Comparison of ENCODE assay signal across 8 mouse cellular contexts in genomic region chr9:47529182-47529581, GRCm38 (mm10). TPM values are rescaled to one million over a fixed set of nuclear protein-coding genes. Genes with fewer than 3 reads are reported as not detected.
DNase-seq lines count a peak whose midpoint lies in the region; ATAC-seq and TF ChIP-seq lines count a peak whose summit lies in the region.

No protein-coding gene starts in this region.

- no peak overlapping the region for H3K27ac ChIP-seq in kidney, adult 2 months (ENCODE audit: insufficient read depth, low read depth, low read length)
- H3K27ac ChIP-seq in hindbrain, embryonic 15.5 days (replicated peaks) = peak overlapping the region; percentile 90
- peak overlapping the region; percentile 90; the same call in 1 of the 2 replicates for H3K27ac ChIP-seq in midbrain, embryonic 14.5 days (replicated peaks; ENCODE audit: low read depth, low read length)

- no peak for TF ChIP-seq CTCF in kidney, adult 2 months (conservative IDR thresholded peaks at IDR 0.05; ENCODE audit: insufficient read depth, insufficient read length, low read depth, low read length)

- peak; percentile 3 for DNase-seq in kidney, adult 2 months
- no peak for DNase-seq in kidney, adult 18-20 months
- DNase-seq in embryo, embryonic 10.5 days (ENCODE audit: low spot score) = peak; percentile 36
- peak; percentile 37 for DNase-seq in midbrain, embryonic 14.5 days
- DNase-seq in layer of hippocampus, postnatal 14 days (ENCODE audit: low spot score in 2 of 2) = no peak
- DNase-seq in left cerebral cortex, adult 8-10 months (ENCODE audit: low spot score in 2 of 2) = no peak
- no peak for DNase-seq in thymus, postnatal 10 days (ENCODE audit: low spot score in 2 of 2)

- H3K4me1 ChIP-seq in kidney, adult 2 months (ENCODE audit: control insufficient read depth, insufficient read depth, low read length) = no peaks in the 10 kb centered on the region
- H3K4me1 ChIP-seq in hindbrain, embryonic 15.5 days (replicated peaks) = peaks cover 18% of the 10 kb centered on the region
- peaks cover 25% of the 10 kb centered on the region; the same call in 1 of the 2 replicates for H3K4me1 ChIP-seq in midbrain, embryonic 14.5 days (ENCODE audit: control insufficient read depth, insufficient read depth, low read length)

- H3K36me3 ChIP-seq in kidney, adult 2 months (ENCODE audit: control insufficient read depth, insufficient read depth, low read length) = no peaks in the 10 kb centered on the region
- no peaks in the 10 kb centered on the region for H3K36me3 ChIP-seq in hindbrain, embryonic 15.5 days
- H3K36me3 ChIP-seq in midbrain, embryonic 14.5 days (ENCODE audit: control insufficient read depth, insufficient read depth, low read length) = no peaks in the 10 kb centered on the region

- H3K9ac ChIP-seq in hindbrain, embryonic 15.5 days = peak overlapping the region; percentile 63
- no peak overlapping the region for H3K9ac ChIP-seq in midbrain, embryonic 14.5 days (replicated peaks; ENCODE audit: low read length)

- H3K4me3 ChIP-seq in kidney, adult 2 months (ENCODE audit: insufficient read depth, low read depth, low read length) = no peak overlapping the region
- H3K4me3 ChIP-seq in hindbrain, embryonic 15.5 days = peak overlapping the region; percentile 81
- peak overlapping the region; percentile 80 for H3K4me3 ChIP-seq in midbrain, embryonic 14.5 days (replicated peaks; ENCODE audit: low read depth, low read length)

- 15% methylated on average over 11 of the region's 11 CpGs for WGBS in kidney, adult 2 months
- WGBS in hindbrain, embryonic 15.5 days = 3% methylated on average over 11 of the region's 11 CpGs
- WGBS in midbrain, embryonic 14.5 days = 3% methylated on average over 11 of the region's 11 CpGs

- TF ChIP-seq POLR2A in kidney, adult 2 months (IDR thresholded peaks at IDR 0.05; ENCODE audit: low read depth, low read length) = no peak

- H3K9me3 ChIP-seq in hindbrain, embryonic 15.5 days = no peaks in the 10 kb centered on the region
- no peaks in the 10 kb centered on the region for H3K9me3 ChIP-seq in midbrain, embryonic 14.5 days (ENCODE audit: control insufficient read depth, low read length)

- peaks cover 2% of the 10 kb centered on the region for H3K27me3 ChIP-seq in kidney, adult 2 months (replicated peaks; ENCODE audit: control insufficient read depth, insufficient read depth, low read length)
- peaks cover 7% of the 10 kb centered on the region; the same call in 1 of the 2 replicates for H3K27me3 ChIP-seq in hindbrain, embryonic 15.5 days
- H3K27me3 ChIP-seq in midbrain, embryonic 14.5 days (ENCODE audit: control insufficient read depth, insufficient read depth, low read length) = peaks cover 3% of the 10 kb centered on the region; the same call in 1 of the 2 replicates

- peak overlapping the region; percentile 65 for H3K4me2 ChIP-seq in hindbrain, embryonic 15.5 days
- H3K4me2 ChIP-seq in midbrain, embryonic 14.5 days (ENCODE audit: low read length) = peak overlapping the region; percentile 85

- no peak for ATAC-seq in hindbrain, embryonic 15.5 days (ENCODE audit: low FRiP score, low read depth)
- no peak for ATAC-seq in midbrain, embryonic 14.5 days (ENCODE audit: low FRiP score, low TSS enrichment)

RNA-seq across cellular contexts. Expression of gene Cadm1, which starts 0.8 kb away (rescaled TPM):
- polyA plus RNA-seq in kidney, adult 2 months (2012; rRNA removed) = 5.2 and 6.0 TPM in 2 replicates
- polyA plus RNA-seq in hindbrain, embryonic 15.5 days (2015; fragmentation: Nextera tagmentation; extraction: Ambion mirVana) = 190 and 207 TPM in 2 replicates
- polyA plus RNA-seq in midbrain, embryonic 14.5 days (2014; fragmentation: Nextera tagmentation; extraction: Ambion mirVana) = 200 and 204 TPM in 2 replicates
- total RNA-seq in layer of hippocampus, postnatal 14 days (2021) = 100 to 1,000 TPM; 219 to 257 TPM
- 100 to 1,000 TPM; 218 to 230 (median 223) TPM for total RNA-seq in left cerebral cortex, adult 8-10 months (2022)

Comparison
In these comparisons a context has a peak if more than half of its experiments do, and no peak if none do; other contexts are left out.
1. DNase-seq: peak in kidney, adult 2 months (single experiment), embryo, embryonic 10.5 days (single experiment) and midbrain, embryonic 14.5 days (single experiment); none in kidney, adult 18-20 months (single experiment), layer of hippocampus, postnatal 14 days (0 of 2), left cerebral cortex, adult 8-10 months (0 of 2) and thymus, postnatal 10 days (0 of 2).
2. RNA of gene Cadm1, which starts 0.8 kb away (polyA plus RNA-seq): 190 to 207 TPM in hindbrain, embryonic 15.5 days and 200 to 204 TPM in midbrain, embryonic 14.5 days; 5.2 to 6.0 TPM in kidney, adult 2 months; every median in the first group is over 10 times any median in the second.